Mouse (Mus musculus): ENCODE results near the gene Ccdc62.

- TF ChIP-seq POLR2A (IDR thresholded peaks at IDR 0.05; ENCODE audit: insufficient read length, low read depth) (no peak), TCF3 (IDR thresholded peaks at IDR 0.05; ENCODE audit: insufficient read length, low read depth) (no peak), MYOD1 (IDR thresholded peaks at IDR 0.05; ENCODE audit: control insufficient read depth in 1 of 3, insufficient read length in 2 of 3, low read depth in 2 of 3) (peak in 2 of 3 experiments; percentile 32 to 34), E2F4 (IDR thresholded peaks at IDR 0.05; ENCODE audit: insufficient read depth) (no peak), TCF12 (IDR thresholded peaks at IDR 0.05; ENCODE audit: insufficient read depth, poor library complexity, severe bottlenecking) (no peak), CEBPB (IDR thresholded peaks at IDR 0.05; ENCODE audit: insufficient read depth, poor library complexity, severe bottlenecking) (no peak), MAX (IDR thresholded peaks at IDR 0.05; ENCODE audit: low read depth) (no peak), MYOG (IDR thresholded peaks at IDR 0.05; ENCODE audit: control insufficient read depth in 1 of 3, insufficient read depth in 1 of 3, insufficient read length in 2 of 3, low read depth in 2 of 3) (peak in 1 of 3 experiments; percentile 10), POLR2AphosphoS2 (IDR thresholded peaks at IDR 0.05; ENCODE audit: insufficient read length, low read depth) (no peak)
Measured at GRCm38 (mm10) chr5:124006082-124006873, 75.8 kb downstream of the Ccdc62 start.

Data from myocyte (in vitro differentiated cells).